Mouse (Mus musculus): ENCODE data around the gene Gm20388. TPM values are rescaled to one million over a fixed set of nuclear protein-coding genes. Genes with fewer than 3 reads are reported as not detected.

Gene Gm20388
- polyA plus RNA-seq, 1 experiment, result not detected

DNA sequence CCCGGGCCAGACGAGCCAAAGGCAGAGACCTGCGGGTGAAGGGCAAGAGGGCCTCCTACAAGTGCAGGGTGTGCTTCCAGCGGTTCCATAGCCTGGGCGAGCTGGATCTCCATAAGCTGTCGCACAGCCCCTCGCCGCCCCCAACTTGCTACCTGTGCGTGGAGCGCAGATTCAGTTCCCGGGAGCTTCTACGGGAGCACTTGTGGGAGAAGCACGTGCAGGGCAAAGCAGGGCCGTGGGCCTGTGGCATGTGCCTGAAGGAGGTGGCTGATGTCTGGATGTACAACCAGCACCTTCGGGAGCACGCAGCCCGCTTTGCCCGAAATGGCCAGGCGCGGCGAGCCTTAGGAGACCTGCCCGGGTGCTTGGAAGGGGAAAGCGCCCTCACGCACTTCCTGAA lies 2358.2 kb downstream of the Gm20388 start:
- 68% methylated on average over 24 of the region's 24 CpGs for WGBS
- TF ChIP-seq POLR2A (IDR thresholded peaks at IDR 0.05; ENCODE audit: insufficient read depth, low read depth, low read length) (no peak), CTCF (IDR thresholded peaks at IDR 0.05; ENCODE audit: insufficient read depth, low read depth, low read length) (no peak)
- Histone ChIP-seq H3K4me3 (ENCODE audit: insufficient read depth, low read depth, low read length) (peak overlapping the region; percentile 52), H3K27ac (ENCODE audit: insufficient read depth, low read depth, low read length) (no peak overlapping the region), H3K4me1 (ENCODE audit: control insufficient read depth, insufficient read depth, low read length) (peaks cover 35% of the 10 kb centered on the region)

DNA sequence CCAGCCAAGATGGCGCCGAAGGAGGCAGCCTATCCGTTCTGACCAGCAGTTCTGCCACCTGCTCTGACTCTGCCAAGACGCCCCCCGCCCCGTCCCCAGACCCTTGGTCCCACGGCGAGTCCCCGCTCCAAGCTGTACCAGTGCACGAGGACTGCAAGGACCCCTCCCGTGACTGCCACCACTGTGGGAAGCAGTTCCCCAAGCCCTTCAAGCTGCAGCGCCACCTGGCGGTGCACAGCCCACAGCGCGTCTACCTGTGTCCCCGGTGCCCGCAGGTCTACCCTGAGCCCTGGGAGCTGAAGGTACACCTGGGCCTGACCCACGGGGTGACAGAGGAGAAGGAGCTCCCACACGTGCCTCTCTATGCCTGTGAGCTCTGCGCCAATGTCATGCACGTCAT lies 2358.8 kb downstream of the Gm20388 start:
- peak overlapping the region; percentile 52 for H3K4me3 ChIP-seq (ENCODE audit: insufficient read depth, low read depth, low read length)
- 6% methylated on average over 21 of the region's 21 CpGs for WGBS
- no peak overlapping the region for H3K27ac ChIP-seq (ENCODE audit: insufficient read depth, low read depth, low read length)
- TF ChIP-seq CTCF (IDR thresholded peaks at IDR 0.05; ENCODE audit: insufficient read depth, low read depth, low read length), result peak; percentile 97
- TF ChIP-seq POLR2A (IDR thresholded peaks at IDR 0.05; ENCODE audit: insufficient read depth, low read depth, low read length), result no peak
- peaks cover 33% of the 10 kb centered on the region for H3K4me1 ChIP-seq (ENCODE audit: control insufficient read depth, insufficient read depth, low read length)

DNA sequence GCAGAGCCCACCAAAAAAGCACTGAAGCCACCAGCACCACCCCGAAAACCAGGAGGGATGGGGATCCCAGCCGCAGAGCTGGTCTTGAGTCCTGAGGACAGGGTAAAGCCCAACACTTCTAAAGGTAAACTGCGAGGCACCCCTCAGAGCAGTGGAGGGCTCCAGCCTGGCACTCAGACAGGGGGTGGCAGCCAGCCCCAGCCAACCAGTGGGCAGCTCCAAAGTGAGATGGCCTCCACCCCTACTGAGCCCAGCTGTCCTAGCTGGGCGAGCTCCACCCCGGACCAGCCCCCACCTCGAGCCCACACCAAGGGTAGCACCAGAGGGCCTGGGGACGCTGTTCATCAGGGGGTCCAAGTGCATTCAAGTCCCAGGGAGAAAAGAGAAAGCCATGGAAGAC lies 2359.9 kb downstream of the Gm20388 start:
- Histone ChIP-seq H3K4me3 (ENCODE audit: insufficient read depth, low read depth, low read length) (no peak overlapping the region), H3K27ac (ENCODE audit: insufficient read depth, low read depth, low read length) (no peak overlapping the region), H3K4me1 (ENCODE audit: control insufficient read depth, insufficient read depth, low read length) (peaks cover 34% of the 10 kb centered on the region)
- TF ChIP-seq CTCF (IDR thresholded peaks at IDR 0.05; ENCODE audit: insufficient read depth, low read depth, low read length), result no peak
- no peak for TF ChIP-seq POLR2A (IDR thresholded peaks at IDR 0.05; ENCODE audit: insufficient read depth, low read depth, low read length)
- 78% methylated on average over 7 of the region's 7 CpGs for WGBS

DNA sequence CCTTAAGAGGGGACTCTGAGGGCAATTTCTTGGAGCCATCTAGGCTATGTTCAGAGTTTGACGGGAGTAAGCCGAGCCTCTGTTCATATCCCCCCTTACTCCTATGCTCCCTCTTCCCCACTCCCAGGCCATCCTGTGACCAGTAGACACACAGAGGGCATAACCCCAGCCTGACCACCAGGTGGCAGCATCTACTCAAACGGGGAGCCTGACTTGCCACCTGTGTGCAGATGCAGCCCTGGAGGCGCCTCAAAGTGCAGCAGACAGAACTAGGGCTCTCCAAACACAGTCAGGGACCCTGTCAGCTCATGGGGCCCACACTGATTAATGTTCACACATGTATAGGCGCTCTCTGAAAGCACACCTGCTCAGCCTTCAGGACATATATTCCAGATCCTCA lies 2362.5 kb downstream of the Gm20388 start:
- H3K4me3 ChIP-seq (ENCODE audit: insufficient read depth, low read depth, low read length), result no peak overlapping the region
- H3K27ac ChIP-seq (ENCODE audit: insufficient read depth, low read depth, low read length), result no peak overlapping the region
- WGBS, result 17% methylated on average over 5 of the region's 5 CpGs
- peaks cover 23% of the 10 kb centered on the region for H3K4me1 ChIP-seq (ENCODE audit: control insufficient read depth, insufficient read depth, low read length)
- TF ChIP-seq CTCF (IDR thresholded peaks at IDR 0.05; ENCODE audit: insufficient read depth, low read depth, low read length), result peak; percentile 93
- no peak for TF ChIP-seq POLR2A (IDR thresholded peaks at IDR 0.05; ENCODE audit: insufficient read depth, low read depth, low read length)

DNA sequence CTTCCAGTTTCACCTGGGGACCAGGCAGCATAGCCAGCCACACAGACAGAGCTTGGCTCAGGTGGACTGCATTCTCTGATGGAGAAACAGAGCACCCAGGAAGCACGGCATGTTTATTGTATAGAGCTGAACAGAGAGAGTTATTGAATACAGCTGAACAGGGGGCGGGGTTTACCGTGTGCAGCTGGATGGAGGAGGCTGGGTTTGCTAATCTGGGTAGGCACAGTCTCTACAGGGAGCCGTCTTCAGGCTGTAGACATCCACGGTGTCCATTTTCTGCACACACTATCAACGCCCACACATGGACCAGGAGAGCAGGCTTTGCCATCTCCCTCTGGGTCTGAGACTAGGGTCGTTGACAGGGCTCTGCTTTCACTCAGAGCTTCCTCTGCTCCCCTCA lies 2363.2 kb downstream of the Gm20388 start:
- H3K27ac ChIP-seq (ENCODE audit: insufficient read depth, low read depth, low read length), result no peak overlapping the region
- 23% methylated on average over 7 of the region's 7 CpGs for WGBS
- TF ChIP-seq POLR2A (IDR thresholded peaks at IDR 0.05; ENCODE audit: insufficient read depth, low read depth, low read length), result no peak
- TF ChIP-seq CTCF (IDR thresholded peaks at IDR 0.05; ENCODE audit: insufficient read depth, low read depth, low read length), result no peak
- H3K4me3 ChIP-seq (ENCODE audit: insufficient read depth, low read depth, low read length), result no peak overlapping the region
- H3K4me1 ChIP-seq (ENCODE audit: control insufficient read depth, insufficient read depth, low read length), result peaks cover 21% of the 10 kb centered on the region

DNA sequence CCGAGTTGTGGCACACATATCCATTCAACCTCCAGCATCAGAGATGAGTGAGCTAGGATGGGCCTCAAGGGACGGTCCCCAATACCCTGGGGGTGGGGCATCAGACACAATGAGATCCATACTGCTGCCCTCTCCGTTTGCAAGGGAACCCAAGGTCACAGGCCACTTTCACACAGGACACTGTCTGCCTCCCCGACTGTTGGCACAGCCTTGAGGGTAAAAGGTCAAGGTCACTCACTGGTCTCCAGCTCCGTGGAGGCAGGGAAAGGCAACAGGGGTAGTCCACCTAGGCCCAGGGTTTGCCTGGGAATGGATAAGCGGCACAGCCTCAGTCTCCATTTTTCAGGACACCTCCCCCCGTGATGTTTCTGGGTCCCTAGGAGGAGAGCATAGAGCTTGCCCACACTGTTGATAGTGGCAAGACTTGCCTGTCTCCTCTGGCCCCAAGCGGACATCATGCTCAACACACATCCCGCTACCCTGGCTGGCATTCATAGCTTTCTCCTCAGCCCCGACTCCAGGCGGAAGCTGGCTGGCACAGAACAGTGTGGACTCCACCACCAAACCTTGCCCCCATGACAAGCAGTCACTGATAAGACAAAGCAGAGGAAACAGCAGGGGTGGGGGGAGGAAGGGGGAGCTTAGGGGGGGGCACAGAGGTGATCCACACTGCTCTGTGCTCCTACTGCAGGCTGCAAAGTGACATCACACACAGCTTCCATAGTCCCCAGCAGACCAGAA lies 2364.2 kb downstream of the Gm20388 start:
- Histone ChIP-seq H3K4me1 (ENCODE audit: control insufficient read depth, insufficient read depth, low read length) (peaks cover 16% of the 10 kb centered on the region; the same call in 1 of the 2 replicates), H3K4me3 (ENCODE audit: insufficient read depth, low read depth, low read length) (no peak overlapping the region), H3K27ac (ENCODE audit: insufficient read depth, low read depth, low read length) (no peak overlapping the region)
- TF ChIP-seq CTCF (IDR thresholded peaks at IDR 0.05; ENCODE audit: insufficient read depth, low read depth, low read length) (no peak), POLR2A (IDR thresholded peaks at IDR 0.05; ENCODE audit: insufficient read depth, low read depth, low read length) (no peak)
- WGBS, result 77% methylated on average over 11 of the region's 11 CpGs

DNA sequence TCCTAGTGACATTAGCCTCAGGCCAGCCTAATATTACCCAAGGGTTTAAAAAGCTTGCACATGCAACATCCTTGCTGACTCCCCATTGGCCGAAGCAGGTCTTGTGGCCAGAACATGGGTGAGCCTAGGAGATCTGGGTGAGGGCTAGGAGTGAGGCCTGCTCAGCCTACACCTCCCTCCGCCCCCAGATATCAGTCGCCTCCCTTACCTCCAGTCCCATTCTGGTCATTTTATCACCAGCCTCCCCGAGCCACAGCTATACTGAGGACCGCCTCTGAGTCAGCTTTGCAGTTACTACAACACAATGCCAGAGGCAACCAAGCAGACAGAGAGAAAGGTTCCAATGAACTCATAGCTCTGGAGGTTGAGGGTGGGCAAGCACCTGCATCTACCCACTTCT lies 2365.7 kb downstream of the Gm20388 start:
- no peak for TF ChIP-seq CTCF (IDR thresholded peaks at IDR 0.05; ENCODE audit: insufficient read depth, low read depth, low read length)
- no peak for TF ChIP-seq POLR2A (IDR thresholded peaks at IDR 0.05; ENCODE audit: insufficient read depth, low read depth, low read length)
- no peak overlapping the region for H3K4me3 ChIP-seq (ENCODE audit: insufficient read depth, low read depth, low read length)
- 93% methylated on average over 5 of the region's 5 CpGs for WGBS
- H3K27ac ChIP-seq (ENCODE audit: insufficient read depth, low read depth, low read length), result no peak overlapping the region
- peaks cover 20% of the 10 kb centered on the region for H3K4me1 ChIP-seq (ENCODE audit: control insufficient read depth, insufficient read depth, low read length)

DNA sequence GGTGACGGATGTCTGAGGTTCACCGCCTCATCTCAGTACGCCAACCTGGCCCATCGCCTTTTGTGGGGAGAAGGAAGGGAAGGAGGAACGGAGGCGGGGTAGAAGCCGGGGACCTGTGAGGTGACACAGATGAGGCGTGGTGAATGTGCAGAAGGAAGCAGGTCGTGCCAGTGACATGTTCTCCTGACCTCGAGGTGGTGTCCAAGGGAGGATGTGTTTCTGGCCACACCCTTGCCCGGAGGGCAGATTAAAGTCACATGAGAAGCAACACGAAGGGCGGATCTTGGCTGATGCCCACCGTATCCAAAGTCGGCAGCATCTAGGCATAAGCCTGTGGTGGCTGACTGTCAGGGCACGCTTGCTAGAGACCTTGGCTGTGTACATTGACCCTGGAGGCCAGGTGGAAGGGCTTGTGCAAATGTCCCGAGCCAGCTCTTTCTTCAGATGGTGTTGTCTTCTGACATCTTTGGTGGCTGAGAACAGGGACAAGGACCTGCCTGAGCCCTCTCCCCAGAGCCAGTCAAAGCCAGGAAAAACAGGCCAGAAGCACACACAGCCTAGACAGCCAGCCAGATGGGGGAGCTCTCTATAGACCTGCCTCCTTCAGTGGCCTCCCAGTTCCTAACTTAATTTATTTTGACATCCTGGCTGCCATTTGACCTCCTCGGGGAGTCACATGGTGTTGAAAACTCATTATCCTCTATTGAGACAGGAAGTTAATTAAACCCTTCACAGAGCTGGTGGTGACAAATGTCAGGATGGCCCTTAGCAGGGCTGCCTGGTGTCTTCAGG lies 2366.8 kb downstream of the Gm20388 start:
- 81% methylated on average over 18 of the region's 18 CpGs for WGBS
- Histone ChIP-seq H3K4me1 (ENCODE audit: control insufficient read depth, insufficient read depth, low read length) (peaks cover 20% of the 10 kb centered on the region), H3K27ac (ENCODE audit: insufficient read depth, low read depth, low read length) (no peak overlapping the region), H3K4me3 (ENCODE audit: insufficient read depth, low read depth, low read length) (no peak overlapping the region)
- TF ChIP-seq CTCF (IDR thresholded peaks at IDR 0.05; ENCODE audit: insufficient read depth, low read depth, low read length) (no peak), POLR2A (IDR thresholded peaks at IDR 0.05; ENCODE audit: insufficient read depth, low read depth, low read length) (no peak)

DNA sequence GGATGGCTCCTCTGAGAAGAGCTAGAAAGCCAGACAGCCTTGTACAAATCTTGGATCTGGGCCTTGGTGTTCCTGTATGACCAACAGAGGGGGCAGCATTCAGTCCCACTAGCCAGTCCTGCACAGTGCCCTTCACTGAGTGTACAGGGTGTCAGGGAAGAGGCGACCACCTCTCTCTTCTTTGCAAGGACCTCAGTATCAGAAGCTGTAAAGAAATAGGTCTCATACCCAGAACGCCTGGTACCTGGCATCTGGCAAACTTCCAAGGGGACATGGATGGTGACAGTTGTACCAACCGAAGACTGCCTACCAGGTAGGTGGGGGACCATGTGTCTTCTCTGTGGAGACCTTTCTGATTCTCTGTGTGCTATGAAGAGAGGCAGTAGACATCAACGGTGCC lies 2369.5 kb downstream of the Gm20388 start:
- Histone ChIP-seq H3K4me1 (ENCODE audit: control insufficient read depth, insufficient read depth, low read length) (peaks cover 35% of the 10 kb centered on the region), H3K4me3 (ENCODE audit: insufficient read depth, low read depth, low read length) (no peak overlapping the region), H3K27ac (ENCODE audit: insufficient read depth, low read depth, low read length) (no peak overlapping the region)
- no peak for TF ChIP-seq POLR2A (IDR thresholded peaks at IDR 0.05; ENCODE audit: insufficient read depth, low read depth, low read length)
- no peak for TF ChIP-seq CTCF (IDR thresholded peaks at IDR 0.05; ENCODE audit: insufficient read depth, low read depth, low read length)
- WGBS, result 87% methylated on average over 4 of the region's 4 CpGs

Measured in olfactory bulb, adult 2 months (tissue).